Mouse (Mus musculus) hindbrain, embryonic 13.5 days (tissue): Measurements from ENCODE around the gene St6galnac3. TPM values are rescaled to one million over a fixed set of nuclear protein-coding genes. Genes with fewer than 3 reads are reported as not detected.
A peak's percentile ranks its signal among the peaks of the same experiment; 100 is the strongest.

ENCODE experiments used
- ATAC-seq: fragments of 200-750 bp; cut with Nextera tagmentation; 2 replicates; pipeline ENCODE4 v1.8.0; 2017; ENCODE audit warnings: moderate TSS enrichment; ENCODE audit not compliant: low FRiP score
- H3K27ac ChIP-seq: fragments of 300-500 bp; sonication (generic); 2 replicates; pipeline ENCODE4 v1.5.1; 2015; ENCODE audit warnings: inconsistent platforms, mild to moderate bottlenecking, moderate library complexity
- H3K27me3 ChIP-seq: fragments of 300-500 bp; sonication (generic); 2 replicates; pipeline ENCODE4 v1.6.1; 2015; ENCODE audit warnings: mild to moderate bottlenecking, inconsistent platforms
- H3K36me3 ChIP-seq: fragments of 300-500 bp; sonication (generic); 2 replicates; pipeline ENCODE4 v1.6.1; 2015; ENCODE audit warnings: mild to moderate bottlenecking, inconsistent platforms
- H3K4me1 ChIP-seq: fragments of 300-500 bp; sonication (generic); replicated peaks from 2 replicates; pipeline ENCODE4 v1.6.1; 2015; ENCODE audit warnings: inconsistent platforms
- H3K4me2 ChIP-seq: fragments of 300-500 bp; sonication (generic); 2 replicates; pipeline ENCODE4 v1.6.1; 2015; ENCODE audit warnings: inconsistent platforms, mild to moderate bottlenecking, moderate library complexity
- H3K4me3 ChIP-seq: fragments of 300-500 bp; sonication (generic); 2 replicates; pipeline ENCODE4 v1.5.1; 2015; ENCODE audit warnings: mild to moderate bottlenecking, inconsistent platforms
- H3K9ac ChIP-seq: fragments of 300-500 bp; sonication (generic); 2 replicates; pipeline ENCODE4 v1.6.1; 2015; ENCODE audit warnings: mild to moderate bottlenecking, inconsistent platforms
- H3K9me3 ChIP-seq: fragments of 300-500 bp; sonication (generic); 2 replicates; pipeline ENCODE4 v1.6.1; 2016; ENCODE audit warnings: inconsistent platforms
- WGBS: fragments of 180-500 bp; shearing (Covaris S2); methylation state at CpG from one replicate; pipeline ENCODE4 v1.1.7; 2015; 5-methylcytosine and 5-hydroxymethylcytosine counted together
- polyA plus RNA-seq: library from polyadenylated mRNA; unstranded; fragments of >200 nt; fragmentation: Nextera tagmentation; extraction: Ambion mirVana; gene quantifications from 2 replicates; pipeline ENCODE4 v1.2.1, GENCODE M21; 2015

St6galnac3 gene
- polyA plus RNA-seq, 1 experiment from 2014 or later, result 30.3 TPM

GRCm38 (mm10) chr3:153661927-153662326 lies 63.0 kb downstream of the St6galnac3 start:
- H3K27ac ChIP-seq, result no peak overlapping the region
- H3K36me3 ChIP-seq, result no peaks in the 10 kb centered on the region
- no peak for ATAC-seq
- no peaks in the 10 kb centered on the region for H3K9me3 ChIP-seq
- no peak overlapping the region for H3K4me3 ChIP-seq
- WGBS, result 74% methylated on average over 7 of the region's 7 CpGs
- H3K4me1 ChIP-seq, result peaks cover 54% of the 10 kb centered on the region
- H3K9ac ChIP-seq, result no peak overlapping the region
- H3K4me2 ChIP-seq, result no peak overlapping the region
- 0 out of 2 replicates have a peak, but pooled peaks cover 6% of the 10 kb centered on the region for H3K27me3 ChIP-seq

DNA sequence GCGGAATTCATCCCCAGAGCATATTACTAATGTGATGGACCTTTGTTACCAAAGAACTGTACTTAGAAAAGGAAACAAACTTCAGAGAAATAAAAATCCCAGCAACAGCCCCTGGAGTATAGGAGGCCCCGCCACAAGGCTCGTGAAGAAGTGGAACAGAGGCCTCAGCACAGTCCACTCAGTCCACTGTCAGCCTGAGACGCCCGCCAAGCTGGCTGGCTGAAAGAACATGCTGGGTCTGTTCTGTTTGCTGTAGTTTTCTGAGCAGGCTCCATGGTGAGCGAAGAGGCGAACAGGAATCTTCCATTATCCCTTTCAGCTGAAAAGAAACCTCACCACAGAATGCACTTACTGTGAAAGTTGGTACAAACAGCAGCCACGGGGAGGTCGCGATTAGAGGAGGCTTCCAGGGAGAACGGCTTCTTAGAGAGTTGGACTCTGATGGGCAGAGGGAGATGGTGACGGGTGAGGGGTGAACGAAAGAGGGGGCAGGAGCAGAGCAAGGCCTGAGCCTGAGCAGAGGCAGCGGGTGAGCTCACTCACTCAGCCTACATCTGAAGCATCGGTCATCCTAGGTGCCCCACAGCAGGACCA lies 65.3 kb downstream of the St6galnac3 start:
- 0 out of 2 replicates have a peak, but pooled peaks cover 6% of the 10 kb centered on the region for H3K27me3 ChIP-seq
- H3K4me3 ChIP-seq, result no peak overlapping the region
- ATAC-seq, result peak; percentile 62; the same call in 1 of the 2 replicates
- H3K4me1 ChIP-seq, result peaks cover 54% of the 10 kb centered on the region
- no peak overlapping the region for H3K9ac ChIP-seq
- peak overlapping the region; percentile 60; the same call in 1 of the 2 replicates for H3K27ac ChIP-seq
- no peaks in the 10 kb centered on the region for H3K36me3 ChIP-seq
- 40% methylated on average over 15 of the region's 15 CpGs for WGBS
- no peaks in the 10 kb centered on the region for H3K9me3 ChIP-seq
- H3K4me2 ChIP-seq, result no peak overlapping the region

DNA sequence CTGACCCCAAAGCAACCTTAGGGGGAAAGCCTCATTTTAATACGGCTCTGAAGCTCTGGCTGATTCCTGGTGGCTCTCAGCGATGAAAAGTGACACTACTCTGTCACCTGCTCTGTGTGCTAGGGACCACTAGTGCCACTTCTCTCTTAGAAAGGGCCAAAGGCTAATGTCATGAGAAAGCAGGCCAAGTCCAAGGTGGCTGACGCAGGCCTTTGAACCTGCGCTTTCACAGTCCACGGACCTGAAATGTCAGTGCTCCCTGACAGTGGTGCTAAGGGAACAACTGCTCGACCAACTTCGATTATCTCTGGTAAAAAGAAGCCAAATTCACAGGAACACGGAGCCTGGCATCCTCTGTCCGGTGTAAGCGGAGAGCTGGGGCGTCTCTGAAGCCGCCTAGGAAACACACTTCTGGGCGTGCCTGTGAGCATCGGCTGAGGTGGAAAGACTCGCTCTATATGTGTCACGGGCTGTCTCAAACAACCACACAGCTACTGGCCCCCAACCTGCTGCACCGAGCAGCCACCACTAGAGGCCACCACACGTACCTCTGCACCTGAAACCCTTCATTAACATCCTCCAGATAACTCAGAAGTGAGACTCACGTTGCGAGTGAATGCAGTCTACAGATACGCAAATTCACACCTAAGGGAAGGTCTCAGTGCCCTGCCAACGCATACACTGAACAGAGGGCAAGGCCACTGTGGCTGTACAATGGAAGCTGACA lies 66.8 kb downstream of the St6galnac3 start:
- Histone ChIP-seq H3K36me3 (no peaks in the 10 kb centered on the region), H3K27me3 (0 out of 2 replicates have a peak, but pooled peaks cover 6% of the 10 kb centered on the region), H3K4me1 (peaks cover 54% of the 10 kb centered on the region), H3K4me2 (no peak overlapping the region), H3K4me3 (no peak overlapping the region), H3K9me3 (no peaks in the 10 kb centered on the region), H3K27ac (no peak overlapping the region), H3K9ac (no peak overlapping the region)
- no peak for ATAC-seq
- 76% methylated on average over 22 of the region's 22 CpGs for WGBS

- H3K9ac ChIP-seq, result no peak overlapping the region
- no peak for ATAC-seq
- no peaks in the 10 kb centered on the region for H3K9me3 ChIP-seq
- 27% methylated on average over 9 of the region's 9 CpGs for whole genome bisulfite sequencing
- 0 out of 2 replicates have a peak, but pooled peaks cover 6% of the 10 kb centered on the region for H3K27me3 ChIP-seq
- H3K36me3 ChIP-seq, result no peaks in the 10 kb centered on the region
- no peak overlapping the region for H3K27ac ChIP-seq
- H3K4me2 ChIP-seq, result no peak overlapping the region
- peaks cover 50% of the 10 kb centered on the region for H3K4me1 ChIP-seq
- no peak overlapping the region for H3K4me3 ChIP-seq
These were observed 69.9 kb downstream of the St6galnac3 start for GRCm38 (mm10) chr3:153655071-153655470.

GRCm38 (mm10) chr3:153652850-153653249 lies 72.1 kb downstream of the St6galnac3 start:
- 69% methylated on average over 3 of the region's 3 CpGs for WGBS
- Histone ChIP-seq H3K4me1 (peaks cover 46% of the 10 kb centered on the region), H3K4me3 (no peak overlapping the region), H3K27me3 (0 out of 2 replicates have a peak, but pooled peaks cover 5% of the 10 kb centered on the region), H3K27ac (no peak overlapping the region), H3K9me3 (no peaks in the 10 kb centered on the region), H3K4me2 (no peak overlapping the region), H3K9ac (no peak overlapping the region), H3K36me3 (no peaks in the 10 kb centered on the region)
- no peak for ATAC-seq

DNA sequence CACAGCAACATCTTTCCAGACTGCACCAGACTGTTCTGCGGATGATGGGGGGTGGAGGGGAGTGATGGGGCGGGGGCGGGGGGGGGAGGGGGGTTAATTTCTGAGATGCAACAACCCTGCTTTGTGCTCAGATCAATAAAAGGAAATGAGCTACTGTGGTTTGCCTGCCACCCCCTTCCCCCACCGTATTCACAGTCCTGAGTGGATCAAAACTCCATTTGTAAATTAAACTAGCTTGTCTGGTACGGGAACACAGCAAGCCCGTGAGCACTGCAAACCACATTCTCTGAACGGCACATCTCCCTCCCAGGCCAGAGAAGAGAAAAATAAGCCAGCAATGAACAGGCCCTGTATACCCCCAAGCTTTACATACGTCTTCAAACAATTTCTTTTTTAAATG lies 76.3 kb downstream of the St6galnac3 start:
- peak overlapping the region; percentile 14; the same call in 1 of the 2 replicates for H3K27ac ChIP-seq
- WGBS, result 61% methylated on average over 8 of the region's 8 CpGs
- H3K9ac ChIP-seq, result no peak overlapping the region
- H3K4me3 ChIP-seq, result no peak overlapping the region
- H3K36me3 ChIP-seq, result no peaks in the 10 kb centered on the region
- H3K27me3 ChIP-seq, result no peaks in the 10 kb centered on the region
- H3K4me1 ChIP-seq, result peaks cover 41% of the 10 kb centered on the region
- no peak overlapping the region for H3K4me2 ChIP-seq
- no peaks in the 10 kb centered on the region for H3K9me3 ChIP-seq
- ATAC-seq, result no peak

DNA sequence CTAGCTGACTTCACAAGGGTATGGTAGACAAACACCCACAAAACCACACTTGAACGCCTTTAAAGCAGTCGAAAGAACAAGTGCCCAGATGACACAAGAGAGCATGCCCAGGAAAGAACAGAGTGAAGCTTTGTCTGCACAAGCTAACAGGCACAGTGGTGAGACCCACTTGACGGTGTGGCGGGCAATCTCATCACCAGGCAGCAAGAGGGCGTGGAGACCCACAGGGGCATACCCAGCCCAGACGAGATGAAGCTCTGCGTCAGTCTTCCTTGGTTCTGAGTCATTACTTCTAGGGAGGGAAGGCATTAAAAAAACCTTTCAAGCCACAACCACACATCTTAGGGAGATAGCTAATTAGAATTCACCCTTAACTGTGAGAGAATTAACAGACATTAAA lies 79.2 kb downstream of the St6galnac3 start:
- H3K4me2 ChIP-seq, result no peak overlapping the region
- H3K9me3 ChIP-seq, result no peaks in the 10 kb centered on the region
- H3K4me3 ChIP-seq, result no peak overlapping the region
- peaks cover 51% of the 10 kb centered on the region for H3K4me1 ChIP-seq
- no peak overlapping the region for H3K9ac ChIP-seq
- 64% methylated on average over 7 of the region's 7 CpGs for WGBS
- peak; percentile 36; the same call in 1 of the 2 replicates for ATAC-seq
- H3K36me3 ChIP-seq, result no peaks in the 10 kb centered on the region
- no peaks in the 10 kb centered on the region for H3K27me3 ChIP-seq
- H3K27ac ChIP-seq, result peak overlapping the region; percentile 70

DNA sequence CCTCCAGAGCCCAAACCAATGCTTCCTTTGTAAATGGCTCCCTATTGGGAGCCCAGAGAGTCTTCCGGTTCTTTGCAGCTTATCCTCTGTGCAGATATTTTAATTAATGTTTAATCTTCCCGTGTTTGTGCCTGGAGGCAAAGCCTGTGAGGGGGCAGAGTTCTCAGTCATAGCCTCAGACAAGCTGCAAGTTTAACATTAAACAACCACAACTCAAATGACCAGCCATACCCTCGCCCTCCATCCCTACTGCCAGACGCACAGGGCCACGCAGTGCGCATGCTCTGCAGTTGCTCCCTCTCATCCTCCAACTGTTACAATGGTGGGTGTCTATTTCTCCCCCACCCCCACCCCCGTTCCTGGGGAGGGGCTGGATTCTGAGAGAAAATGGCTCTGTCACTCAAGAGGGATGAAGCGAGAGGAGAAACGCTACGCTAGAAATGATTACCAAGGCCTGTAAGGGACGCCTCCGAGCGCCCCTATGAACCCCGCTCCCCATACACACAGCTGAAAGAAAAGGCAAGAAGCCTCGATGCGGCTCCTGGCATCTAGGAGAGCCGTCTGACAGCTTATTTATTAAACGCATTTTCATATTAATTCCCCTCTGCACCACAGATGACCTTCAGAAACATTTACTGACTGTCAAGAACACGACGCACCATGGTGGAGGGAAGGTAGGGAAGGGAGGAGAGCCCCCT lies 81.0 kb downstream of the St6galnac3 start:
- Histone ChIP-seq H3K27me3 (no peaks in the 10 kb centered on the region), H3K4me1 (peaks cover 49% of the 10 kb centered on the region), H3K4me2 (peak overlapping the region; percentile 17; the same call in 1 of the 2 replicates), H3K9me3 (no peaks in the 10 kb centered on the region), H3K27ac (peak overlapping the region; percentile 82), H3K36me3 (no peaks in the 10 kb centered on the region), H3K9ac (no peak overlapping the region; the same call in 1 of the 2 replicates), H3K4me3 (no peak overlapping the region)
- WGBS, result 48% methylated on average over 20 of the region's 20 CpGs
- peak; percentile 39; the same call in 1 of the 2 replicates for ATAC-seq

DNA sequence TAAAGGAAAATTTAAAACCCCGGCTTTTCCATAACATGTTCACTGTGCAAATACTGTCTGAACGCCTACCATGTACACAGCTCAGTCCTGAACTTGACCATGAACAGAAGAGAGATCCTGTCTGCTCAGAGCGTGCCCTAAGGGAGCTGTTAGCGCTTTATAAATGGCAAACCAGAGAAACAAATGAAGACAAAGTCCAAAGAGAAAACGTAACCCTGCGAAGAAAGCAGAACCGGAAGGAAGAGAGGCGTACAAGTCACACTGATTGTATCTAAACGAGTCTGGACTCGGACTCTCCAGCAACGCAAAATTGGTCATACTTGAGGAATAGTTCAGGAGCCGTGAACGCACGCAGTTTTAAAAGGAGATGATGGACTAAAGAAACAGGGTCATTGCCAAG lies 82.1 kb downstream of the St6galnac3 start:
- no peak for ATAC-seq
- Histone ChIP-seq H3K4me2 (no peak overlapping the region), H3K9ac (no peak overlapping the region), H3K4me3 (no peak overlapping the region), H3K4me1 (peaks cover 38% of the 10 kb centered on the region), H3K36me3 (no peaks in the 10 kb centered on the region), H3K27me3 (no peaks in the 10 kb centered on the region), H3K9me3 (no peaks in the 10 kb centered on the region), H3K27ac (peak overlapping the region; percentile 82; the same call in 1 of the 2 replicates)
- WGBS, result 90% methylated on average over 14 of the region's 14 CpGs

- Histone ChIP-seq H3K9ac (no peak overlapping the region), H3K9me3 (no peaks in the 10 kb centered on the region), H3K4me3 (no peak overlapping the region), H3K4me1 (peaks cover 39% of the 10 kb centered on the region), H3K27ac (peak overlapping the region; percentile 42; the same call in 1 of the 2 replicates), H3K36me3 (no peaks in the 10 kb centered on the region), H3K4me2 (no peak overlapping the region), H3K27me3 (no peaks in the 10 kb centered on the region)
- WGBS, result 39% methylated on average over 5 of the region's 5 CpGs
- no peak for ATAC-seq
These were observed 83.2 kb downstream of the St6galnac3 start for GRCm38 (mm10) chr3:153641805-153642204.

GRCm38 (mm10) chr3:153637336-153637735 lies 87.6 kb downstream of the St6galnac3 start:
- 100% methylated on average over 1 of the region's 1 CpGs for WGBS

GRCm38 (mm10) chr3:153636804-153637153 lies 88.2 kb downstream of the St6galnac3 start:
- Histone ChIP-seq H3K36me3 (no peaks in the 10 kb centered on the region), H3K27ac (0 out of 2 replicates have a peak overlapping the region, but pooled peaks have one; percentile 2), H3K27me3 (no peaks in the 10 kb centered on the region), H3K9ac (no peak overlapping the region), H3K9me3 (no peaks in the 10 kb centered on the region), H3K4me3 (no peak overlapping the region), H3K4me2 (no peak overlapping the region), H3K4me1 (peaks cover 14% of the 10 kb centered on the region)
- no peak for ATAC-seq
- WGBS, result 85% methylated on average over 7 of the region's 7 CpGs

More at GRCm38 (mm10) chr3:153637336-153637735, 87.6 kb downstream of the St6galnac3 start:
- Histone ChIP-seq H3K27me3 (no peaks in the 10 kb centered on the region), H3K36me3 (no peaks in the 10 kb centered on the region), H3K9me3 (no peaks in the 10 kb centered on the region), H3K4me1 (peaks cover 18% of the 10 kb centered on the region), H3K9ac (no peak overlapping the region), H3K4me3 (no peak overlapping the region), H3K4me2 (no peak overlapping the region), H3K27ac (no peak overlapping the region)
- no peak for ATAC-seq
